Mouse (Mus musculus): ENCODE measurements at regions not wholly inside any gene's neighbourhood (a gene's known extent, or its start where the extent isn't known, plus 50 kb on each side); places are given as distances from the start of the nearest gene placed in this dataset.

DNA sequence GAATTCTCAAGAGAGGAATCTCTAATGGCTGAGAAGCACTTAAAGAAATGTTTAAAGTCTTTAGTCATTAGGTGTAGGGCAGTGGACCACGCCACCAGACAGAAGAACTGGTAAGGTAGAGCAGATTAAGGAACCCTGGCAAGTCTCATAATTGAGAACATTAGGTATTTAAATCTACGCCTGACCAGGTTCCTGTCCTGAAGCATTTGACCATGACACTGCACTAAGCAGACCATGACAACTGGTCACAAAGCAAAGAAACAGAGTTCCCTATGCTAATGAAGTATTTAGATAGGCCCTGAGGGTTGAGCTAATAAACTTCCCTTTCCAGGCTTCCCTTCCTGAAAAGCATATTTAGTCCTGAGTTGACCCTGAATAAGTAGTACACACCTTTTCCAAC, 562.3 kb downstream of the Cdh11 start:
- DNase-seq (ENCODE audit: low read depth, low spot score) = no peak

DNA sequence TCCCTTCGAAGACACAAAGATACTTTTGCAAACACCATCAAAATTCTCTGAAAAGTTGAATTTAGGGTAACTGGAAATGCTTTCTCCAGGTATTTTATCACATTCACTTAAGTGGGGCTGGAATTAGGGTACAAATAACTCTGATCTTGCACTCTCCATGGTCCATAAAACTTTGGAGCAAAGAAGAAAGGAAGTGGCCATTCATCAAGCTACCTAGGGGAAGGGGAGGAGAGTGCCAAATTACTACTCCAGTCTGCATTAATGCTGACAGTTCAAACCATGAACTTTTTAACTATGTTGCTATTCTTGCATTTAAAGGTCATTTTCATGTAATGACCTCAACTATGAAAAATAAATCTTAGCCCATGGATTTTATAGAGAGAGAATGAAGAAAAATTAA, 579.8 kb downstream of the Cdh11 start:
- DNase-seq (ENCODE audit: low read depth, low spot score) = no peak

DNA sequence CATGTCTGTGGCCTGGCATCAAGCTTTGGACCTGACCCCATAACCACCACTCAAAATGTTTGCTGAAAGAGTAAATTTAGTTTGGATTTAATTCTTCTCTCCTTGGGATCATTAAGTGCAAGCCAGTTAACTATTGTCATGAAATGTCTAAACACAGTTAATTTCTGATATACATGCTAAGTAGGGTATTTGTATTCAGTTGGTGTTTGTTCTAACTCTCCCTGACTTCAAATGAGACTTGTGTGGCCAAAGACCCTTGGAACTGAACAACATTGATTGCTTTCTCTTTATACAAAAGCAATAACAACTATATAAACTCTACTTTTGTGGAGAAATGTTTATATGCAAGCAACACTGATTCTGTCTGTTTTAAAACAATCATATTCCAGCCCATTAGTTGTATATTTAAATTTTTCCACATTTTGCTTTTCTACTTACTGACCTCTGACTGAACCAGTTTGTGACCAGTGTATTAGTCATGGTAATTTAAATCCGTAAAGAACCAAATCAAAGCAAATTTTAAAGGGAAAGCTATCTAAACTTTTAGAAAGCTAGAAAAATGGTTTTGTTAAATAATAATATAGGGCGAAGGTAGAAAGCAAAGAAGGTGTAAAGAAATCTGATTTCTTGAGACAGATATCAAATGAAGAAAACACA, 625.8 kb downstream of the Cdh11 start:
- no peak for DNase-seq (ENCODE audit: low read depth, low spot score)

DNA sequence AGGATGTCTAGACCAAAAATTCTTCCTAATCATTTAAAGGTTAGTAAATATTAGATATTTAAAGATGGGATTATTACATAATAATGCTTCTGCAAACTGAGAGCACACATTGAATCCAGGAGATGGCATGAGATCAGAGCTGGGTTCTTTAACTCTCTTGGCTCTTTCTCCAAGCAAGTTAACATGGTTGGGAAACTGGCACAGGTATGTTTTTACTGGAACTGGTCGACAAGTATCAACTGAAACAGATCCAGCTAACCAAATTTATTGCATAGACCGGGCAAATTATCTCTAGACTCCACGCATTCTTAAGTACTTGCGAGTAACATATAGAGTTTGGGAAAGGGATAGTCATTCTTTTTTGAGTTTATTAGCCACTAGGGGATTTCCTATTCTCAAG, 666.8 kb downstream of the Cdh11 start:
- DNase-seq (ENCODE audit: low read depth, low spot score) = no peak

DNA sequence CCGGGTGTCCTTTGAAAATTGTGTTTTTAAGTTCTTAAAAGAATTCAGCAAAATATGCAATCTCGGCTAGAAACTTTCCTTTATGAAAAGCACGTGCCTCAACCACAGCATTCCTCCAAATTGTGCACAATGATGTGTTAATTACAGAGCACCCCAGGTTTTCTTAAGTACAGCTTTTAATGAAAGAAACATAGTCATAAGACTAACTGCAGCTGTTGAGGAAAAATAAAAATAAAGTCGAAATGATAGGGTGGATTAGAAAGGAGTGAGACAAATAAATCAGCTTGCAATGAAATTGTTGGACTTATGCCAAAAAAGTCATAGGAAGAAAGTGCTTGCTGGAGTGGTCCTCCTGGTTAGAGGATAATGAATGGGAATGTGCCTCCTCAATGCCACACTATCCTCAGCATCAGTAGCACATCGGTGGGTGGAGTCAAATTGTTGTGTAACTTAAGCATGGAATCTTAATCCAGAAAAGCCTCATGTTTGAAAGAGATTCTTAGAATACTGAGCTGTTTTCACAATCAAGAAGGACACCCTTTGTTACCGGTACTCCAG, 668.5 kb downstream of the Cdh11 start:
- DNase-seq (ENCODE audit: low read depth, low spot score) = no peak

DNA sequence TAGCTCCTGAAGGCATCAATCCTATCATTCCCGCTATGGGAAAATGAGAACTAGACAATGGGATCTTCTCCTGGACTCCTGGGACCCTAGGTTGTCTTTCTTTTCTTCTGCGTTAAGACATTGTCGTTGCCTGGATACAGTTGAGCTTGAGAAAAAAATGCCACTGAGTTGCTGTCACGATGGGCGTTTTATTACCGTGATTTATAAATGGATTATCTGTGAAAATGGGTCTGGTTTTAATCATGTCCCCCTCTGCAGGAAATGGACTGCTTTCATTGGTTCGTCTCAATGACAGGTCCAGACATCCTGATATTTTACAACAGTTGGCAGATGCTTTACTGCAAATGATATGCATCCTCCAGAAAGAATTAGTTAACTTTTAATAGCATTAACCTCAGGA, 681.7 kb downstream of the Cdh11 start:
- no peak for DNase-seq (ENCODE audit: low read depth, low spot score)

DNA sequence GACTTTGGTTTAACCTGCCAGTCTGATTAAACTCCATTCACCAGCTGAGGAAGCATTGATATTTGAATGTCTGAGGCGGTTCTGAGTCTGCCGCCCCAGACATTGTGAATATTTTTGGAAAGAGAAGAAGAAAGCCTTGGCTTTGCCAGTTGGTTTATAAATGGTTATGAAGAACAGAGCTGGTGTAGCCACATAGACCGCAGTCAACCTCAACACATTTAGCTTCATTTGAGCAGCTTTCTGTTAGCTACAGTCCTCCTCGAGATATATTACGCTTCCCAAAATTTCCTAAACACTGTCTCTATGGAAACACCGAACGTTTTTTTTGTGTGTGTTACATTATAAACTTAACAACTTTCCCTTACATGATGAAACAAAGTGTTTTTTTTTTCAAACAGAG, 688.7 kb downstream of the Cdh11 start:
- no peak for DNase-seq (ENCODE audit: low read depth, low spot score)

DNA sequence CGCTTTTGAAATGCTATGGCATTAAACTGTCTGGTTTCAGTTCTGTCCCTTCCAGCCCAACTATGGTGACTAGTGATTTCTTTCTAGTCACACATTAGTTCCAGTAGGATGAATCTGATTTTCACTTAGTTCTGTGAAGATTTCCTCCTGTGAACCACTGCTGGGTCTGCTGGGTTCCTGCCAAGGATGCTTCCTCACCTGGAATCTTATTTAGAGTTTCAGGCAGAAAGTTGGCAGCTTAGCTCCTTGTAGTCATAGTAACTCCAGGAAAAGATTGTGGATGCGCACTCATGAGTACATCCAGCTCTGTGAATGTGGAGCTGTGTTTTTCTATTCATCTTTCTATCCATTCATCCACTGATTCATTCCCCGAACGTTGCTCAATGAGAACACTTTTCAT, 699.5 kb downstream of the Cdh11 start:
- DNase-seq (ENCODE audit: low read depth, low spot score) = no peak

DNA sequence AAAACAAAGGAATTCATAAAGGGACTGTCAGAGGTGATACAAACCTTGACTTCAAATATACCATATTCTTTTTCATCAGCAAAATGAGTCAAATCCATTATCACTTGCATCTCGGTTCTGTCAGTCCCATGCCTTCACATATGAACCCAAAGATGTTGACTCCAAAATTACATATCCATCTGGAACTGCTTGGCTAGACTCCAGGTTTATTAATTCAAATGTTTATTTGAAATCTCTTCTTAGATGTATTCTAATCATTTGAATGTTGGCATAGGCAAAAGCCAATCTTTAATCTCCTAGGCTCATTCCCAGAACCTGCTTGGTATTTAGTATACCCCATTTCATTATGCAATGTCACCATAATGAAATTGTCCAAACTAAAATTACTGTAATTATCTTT, 709.8 kb downstream of the Cdh11 start:
- DNase-seq (ENCODE audit: low read depth, low spot score) = no peak

DNA sequence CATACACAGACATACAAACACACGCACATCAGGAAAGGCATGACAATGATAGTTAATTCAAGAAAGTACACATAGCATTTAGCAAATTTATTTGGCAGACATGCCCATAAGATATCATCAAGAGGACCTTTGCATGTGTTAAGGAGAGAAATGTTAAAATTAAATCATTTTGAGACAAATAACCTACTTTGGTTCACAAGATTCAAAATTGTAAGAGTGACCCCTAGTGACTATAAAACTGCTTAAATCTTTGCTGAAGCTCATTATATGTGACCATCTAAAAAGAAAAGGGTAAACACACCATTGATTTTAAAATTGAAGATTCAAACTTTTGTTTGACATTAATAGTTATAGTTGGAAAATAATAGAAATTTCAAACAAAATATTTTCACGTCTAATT, 721.3 kb downstream of the Cdh11 start:
- no peak for DNase-seq (ENCODE audit: low read depth, low spot score)

DNA sequence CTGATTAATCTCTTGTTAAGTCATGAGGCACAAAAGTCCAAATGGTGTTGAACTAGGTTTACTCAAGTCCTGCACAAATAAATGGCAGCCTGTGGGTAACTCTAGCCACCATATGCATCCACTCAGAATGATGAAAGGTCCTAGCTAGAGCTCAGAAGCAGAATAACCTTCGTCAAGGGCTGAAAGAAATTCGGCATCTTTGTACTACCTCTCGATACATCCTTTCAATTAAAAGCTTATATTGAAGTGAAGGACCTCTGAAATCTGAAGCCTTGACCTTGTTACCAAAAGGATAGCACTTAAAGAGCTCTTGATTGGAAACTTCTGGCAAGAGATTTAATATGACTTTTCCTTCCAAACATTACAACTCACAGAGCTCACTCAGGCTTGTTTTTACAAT, 732.0 kb downstream of the Cdh11 start:
- no peak for DNase-seq (ENCODE audit: low read depth, low spot score)

DNA sequence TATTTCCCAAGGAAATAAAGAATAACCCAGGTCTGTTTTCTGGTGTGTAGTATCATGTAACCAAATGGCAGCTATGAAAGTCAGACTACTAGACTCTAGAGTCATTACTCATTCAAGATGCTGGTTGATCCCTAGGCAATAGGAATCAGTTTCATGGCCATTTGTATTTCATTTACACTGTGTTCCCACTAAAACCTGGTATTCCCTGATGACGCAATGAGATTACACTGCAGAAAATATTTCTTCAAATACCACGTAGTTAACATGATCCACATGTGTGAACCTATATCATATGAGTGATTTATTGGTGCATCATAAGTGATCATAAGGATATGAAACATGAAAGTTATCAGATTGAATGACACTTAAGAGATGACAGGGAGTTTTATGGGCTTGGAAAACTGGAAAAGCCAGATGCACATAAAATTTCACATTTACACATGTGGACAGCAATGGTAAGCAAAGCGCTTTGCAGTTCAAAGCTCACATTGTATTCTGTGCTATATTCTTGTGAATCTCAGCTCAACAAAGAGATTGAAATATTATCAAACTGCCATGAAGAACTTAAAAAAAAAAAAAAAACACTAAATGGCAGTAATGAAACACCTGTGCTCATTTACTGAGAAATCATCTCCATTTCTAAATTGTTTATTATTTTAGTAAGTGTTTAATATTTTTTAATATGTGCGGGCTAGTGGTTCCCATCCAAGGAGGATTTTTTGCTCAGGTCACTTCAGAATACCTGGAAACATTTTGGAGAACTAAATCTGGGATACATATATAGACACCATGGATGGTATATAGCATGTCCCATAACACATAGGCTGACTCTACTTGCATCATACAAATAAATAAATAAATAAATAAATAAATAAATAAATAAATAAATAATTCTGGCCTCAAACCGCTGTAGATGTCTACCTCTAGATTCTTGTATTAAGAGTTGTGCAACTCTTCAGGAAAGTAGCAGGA, 758.2 kb downstream of the Cdh11 start:
- no peak for DNase-seq (ENCODE audit: low read depth, low spot score)

DNA sequence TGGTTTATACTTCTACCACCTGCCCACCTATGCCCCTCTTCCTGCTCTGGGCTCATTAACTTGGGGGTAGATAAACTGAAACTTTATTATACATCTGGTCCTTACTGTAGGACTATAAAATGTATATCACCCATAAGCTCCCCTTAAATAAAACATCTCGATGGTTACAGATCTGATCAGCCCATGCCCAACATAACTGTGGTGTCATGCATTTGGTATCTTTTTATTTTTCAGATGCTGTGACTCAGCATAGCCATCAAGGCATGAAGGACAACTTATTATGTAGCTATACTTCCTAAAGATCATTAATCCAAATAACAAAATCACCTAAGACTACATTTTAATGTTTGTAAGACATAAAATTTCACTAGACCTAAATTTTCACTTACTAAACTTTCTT, 761.0 kb downstream of the Cdh11 start:
- no peak for DNase-seq (ENCODE audit: low read depth, low spot score)

DNA sequence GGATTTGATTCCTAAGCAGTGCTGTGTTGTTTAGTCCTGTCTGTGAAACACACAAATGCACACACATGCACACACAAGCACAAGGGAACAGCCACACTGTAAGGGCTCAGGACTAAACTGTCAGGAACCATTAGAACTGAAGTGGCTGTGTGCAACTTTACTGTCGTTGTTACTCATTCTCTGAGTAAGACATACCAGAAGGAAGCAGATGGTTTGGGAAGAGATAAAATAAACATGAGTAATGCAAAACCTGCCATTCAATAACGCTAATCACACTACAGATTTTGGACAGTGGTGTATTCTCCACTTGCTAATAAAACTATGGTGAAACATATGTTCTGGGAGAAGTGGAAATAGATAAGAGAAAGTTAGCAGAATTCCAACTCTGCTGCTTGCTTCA, 767.7 kb downstream of the Cdh11 start:
- DNase-seq (ENCODE audit: low read depth, low spot score) = no peak

DNA sequence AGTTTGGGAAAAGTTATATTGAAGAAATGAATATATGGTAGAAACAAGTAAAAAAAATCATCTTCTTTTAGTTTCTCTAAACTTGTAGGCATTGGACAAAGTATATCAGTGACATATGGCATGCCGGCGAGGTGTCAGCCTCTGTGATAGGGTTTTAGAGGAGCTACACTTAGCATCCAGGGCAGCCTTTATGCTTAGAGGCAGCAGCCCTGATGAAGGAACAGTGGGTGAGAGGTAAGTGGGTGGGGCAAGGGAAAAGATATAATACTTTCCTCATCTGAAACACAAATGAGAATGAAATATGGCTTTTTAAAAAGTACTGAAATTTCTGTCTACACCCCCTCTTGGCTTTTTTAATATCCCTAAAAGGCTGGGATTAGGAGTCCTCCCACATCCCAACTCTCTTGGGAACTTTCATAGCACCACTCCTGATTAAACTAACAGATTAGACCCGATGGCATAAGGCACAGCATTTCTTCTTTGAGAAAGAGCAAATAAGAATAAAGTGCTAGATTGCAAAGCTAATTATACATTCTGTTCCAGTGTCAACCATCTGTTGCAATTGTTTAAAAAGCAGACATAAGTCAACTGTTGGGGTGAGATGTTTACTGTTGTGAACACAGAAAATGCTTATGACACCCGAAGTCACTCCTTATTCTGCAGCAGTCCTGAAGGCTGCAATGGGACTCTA, 785.0 kb downstream of the Cdh11 start:
- no peak for DNase-seq (ENCODE audit: low read depth, low spot score)

DNA sequence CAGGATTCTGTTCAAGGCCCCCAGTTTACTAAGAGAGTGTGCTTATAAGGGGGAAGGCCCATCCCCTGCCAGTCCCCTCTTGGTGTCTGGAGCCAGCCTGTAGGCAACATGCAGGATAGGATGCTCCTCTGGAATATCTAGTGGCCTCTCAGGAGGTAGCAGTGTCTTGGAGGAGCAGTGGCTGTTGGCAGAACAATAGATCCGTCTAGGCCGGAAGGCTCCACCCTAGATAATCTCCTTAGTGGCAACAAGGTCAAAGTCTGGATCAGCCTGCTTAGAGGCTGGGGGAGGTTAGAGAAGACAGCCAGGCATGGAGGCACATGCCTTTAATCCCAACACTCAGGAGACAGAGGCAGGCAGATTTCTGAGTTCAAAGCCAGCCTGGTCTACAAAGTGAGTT, 788.7 kb downstream of the Cdh11 start:
- DNase-seq (ENCODE audit: low read depth, low spot score) = peak; percentile 85

DNA sequence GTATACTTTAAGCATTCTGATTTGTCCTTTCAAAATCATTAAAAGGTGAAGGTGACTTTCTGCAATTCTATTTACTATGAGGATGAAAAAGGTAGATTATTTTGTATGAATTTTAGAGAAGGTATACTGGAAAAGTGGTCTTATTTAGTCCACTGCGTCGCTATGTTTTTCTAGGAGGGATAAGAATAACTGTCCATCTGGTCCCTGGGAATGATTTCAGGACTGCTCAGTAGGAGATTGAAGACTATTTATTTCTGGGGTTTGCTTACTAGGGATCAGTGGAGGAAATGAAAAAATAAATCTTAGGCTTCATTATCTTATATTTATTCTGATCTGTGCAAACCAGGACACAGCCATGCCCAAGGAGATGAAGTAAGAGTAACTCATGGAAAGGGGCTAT, 828.6 kb downstream of the Cdh11 start:
- DNase-seq (ENCODE audit: low read depth, low spot score) = no peak

DNA sequence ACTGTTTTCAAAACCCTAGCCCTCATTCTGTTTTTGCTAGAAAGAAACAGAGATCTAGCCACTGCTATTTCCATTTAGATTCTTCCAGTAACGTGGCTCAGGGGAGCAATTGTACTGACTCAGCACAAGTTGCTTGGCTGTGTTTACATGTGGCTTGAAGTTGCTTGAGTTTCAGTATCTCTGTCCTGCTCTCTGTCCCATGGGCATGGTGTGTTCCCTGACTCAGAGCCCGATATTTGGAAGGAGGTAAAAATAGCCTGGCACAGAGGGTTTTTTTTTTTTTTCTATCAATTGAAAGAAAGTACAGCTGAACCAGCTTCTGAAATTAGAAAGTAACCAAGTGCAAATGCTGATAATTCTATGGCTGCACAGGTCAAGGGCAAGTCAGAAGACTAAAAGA, 834.8 kb downstream of the Cdh11 start:
- no peak for DNase-seq (ENCODE audit: low read depth, low spot score)

DNA sequence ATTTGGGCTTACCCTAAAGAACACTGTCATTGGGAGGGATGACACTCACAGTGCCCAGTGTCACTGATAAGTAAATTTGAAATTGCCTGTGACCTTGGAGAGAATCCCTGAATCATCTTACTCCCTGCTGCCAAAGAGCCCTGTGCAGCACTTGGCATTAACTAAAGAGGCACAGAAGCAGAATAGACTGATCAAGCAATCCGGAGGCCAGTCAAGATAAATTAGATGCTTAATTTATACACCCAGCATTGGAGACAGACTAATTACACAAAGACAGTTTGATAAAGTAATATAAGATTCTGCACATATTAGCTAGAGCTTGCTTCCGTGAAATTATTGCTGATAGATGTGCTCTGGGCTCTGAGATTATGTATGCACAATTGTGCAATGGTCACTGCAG, 847.6 kb downstream of the Cdh11 start:
- no peak for DNase-seq (ENCODE audit: low read depth, low spot score)

DNA sequence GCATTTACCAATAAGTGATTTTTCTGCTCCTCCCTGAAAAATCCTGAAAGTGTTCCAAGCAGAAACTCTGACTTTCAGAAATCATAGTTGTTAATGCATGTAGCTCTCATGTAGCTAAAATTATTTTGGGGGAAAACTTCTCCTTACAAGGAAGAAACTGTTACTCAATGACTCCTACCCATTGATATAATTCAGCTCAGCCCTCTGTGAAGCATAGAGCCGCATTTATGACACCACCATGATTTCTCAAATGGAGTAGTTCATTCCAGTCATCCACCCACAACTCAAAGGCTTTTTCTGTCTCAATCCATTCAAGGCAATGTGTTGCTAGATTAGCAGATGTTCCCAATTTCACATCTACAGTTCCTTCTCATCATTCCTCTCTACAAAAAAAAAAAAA, 871.8 kb downstream of the Cdh11 start:
- DNase-seq (ENCODE audit: low read depth, low spot score) = no peak
